Mouse (Mus musculus) spleen, adult 2 months (tissue): ENCODE data around the gene Dmp1. TPM values are rescaled to one million over a fixed set of nuclear protein-coding genes. Genes with fewer than 3 reads are reported as not detected.

ENCODE experiments used
- DNase-seq, 2 experiments: peaks; one replicate each; pipeline versions ENCODE4 v3.0.0 to v3.0.0-alpha.2; 2012 to 2021; ENCODE audit warnings: low spot score in 2 of 2, low read depth in 1 of 2
- H3K27ac ChIP-seq: fragments of 200-500 bp; 2 replicates; pipeline ENCODE4 v1.5.1; 2012; ENCODE audit warnings: low read length, inconsistent platforms; ENCODE audit not compliant: insufficient read depth
- H3K27me3 ChIP-seq: fragments of 200-500 bp; 2 replicates; pipeline ENCODE4 v1.6.1; 2012; ENCODE audit warnings: mild to moderate bottlenecking, moderate library complexity, low read length, inconsistent platforms; ENCODE audit not compliant: control insufficient read depth, insufficient read depth
- H3K36me3 ChIP-seq: fragments of 200-500 bp; 2 replicates; pipeline ENCODE4 v1.6.1; 2012; ENCODE audit warnings: mild to moderate bottlenecking, low read length, inconsistent platforms; ENCODE audit not compliant: control insufficient read depth, insufficient read depth
- H3K4me1 ChIP-seq: fragments of 200-500 bp; 2 replicates; pipeline ENCODE4 v1.6.1; 2011; ENCODE audit warnings: inconsistent platforms; ENCODE audit not compliant: control insufficient read depth, insufficient read depth, insufficient read length
- H3K4me3 ChIP-seq: fragments of 200-500 bp; 2 replicates; pipeline ENCODE4 v1.5.1; 2011; ENCODE audit warnings: mild to moderate bottlenecking, inconsistent platforms; ENCODE audit not compliant: insufficient read depth, insufficient read length; ENCODE audit errors: extremely low read depth
- CTCF ChIP-seq: fragments of 200-500 bp; IDR thresholded peaks from 2 replicates; pipeline ENCODE4 v1.5.1; 2011; ENCODE audit warnings: mild to moderate bottlenecking, inconsistent platforms; ENCODE audit not compliant: insufficient read depth, insufficient read length, insufficient replicate concordance; ENCODE audit errors: extremely low read depth
- POLR2A ChIP-seq: fragments of 200-500 bp; IDR thresholded peaks from 2 replicates; pipeline ENCODE4 v1.6.1; 2011; ENCODE audit warnings: low read depth, low read length, inconsistent platforms
- whole genome bisulfite sequencing: fragments of 180-500 bp; shearing (Covaris S2); methylation state at CpG from one replicate; pipeline ENCODE4 v1.1.7; 2018; 5-methylcytosine and 5-hydroxymethylcytosine counted together
- polyA plus RNA-seq: library from polyadenylated mRNA; depleted of rRNA; stranded (reverse); fragments of >200 nt; gene quantifications from 2 replicates; pipeline ENCODE4 v1.2.3, GENCODE M21; 2012; rRNA removed

Gene Dmp1
- 0.07 TPM in 2 replicates for polyA plus RNA-seq

DNA sequence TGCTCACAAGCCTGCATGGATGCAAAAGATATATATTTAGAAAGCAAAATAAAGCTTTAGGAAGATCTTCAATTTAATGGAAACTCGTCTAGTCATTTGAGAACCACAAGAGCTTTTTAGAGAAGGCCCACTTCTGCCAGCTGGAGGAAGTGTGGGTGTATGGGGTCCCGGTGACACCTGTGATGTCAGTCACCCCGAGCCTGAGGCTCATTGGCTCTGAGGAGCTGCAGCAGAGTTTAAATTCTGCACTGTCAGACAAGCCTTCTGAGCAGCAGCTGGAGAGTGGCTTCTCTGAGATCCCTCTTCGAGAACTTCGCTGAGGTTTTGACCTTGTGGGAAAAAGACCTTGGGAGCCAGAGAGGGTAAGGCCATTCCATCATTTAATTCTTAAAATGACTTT, at the start of gene Dmp1:
Gene Dmp1, plus strand, starts transcription at position 263 of the 400 bp plus-strand sequence.
- Histone ChIP-seq H3K36me3 (no peaks in the 10 kb centered on the region), H3K27ac (no peak within 1 kb of the TSS), H3K27me3 (no peaks in the 10 kb centered on the region), H3K4me3 (no peak within 1 kb of the TSS), H3K4me1 (no peaks in the 10 kb centered on the region)
- no peak for DNase-seq
- TF ChIP-seq CTCF: no peak
- TF ChIP-seq POLR2A: no peak
- 27% methylated on average over 5 of the region's 5 CpGs for WGBS

DNA sequence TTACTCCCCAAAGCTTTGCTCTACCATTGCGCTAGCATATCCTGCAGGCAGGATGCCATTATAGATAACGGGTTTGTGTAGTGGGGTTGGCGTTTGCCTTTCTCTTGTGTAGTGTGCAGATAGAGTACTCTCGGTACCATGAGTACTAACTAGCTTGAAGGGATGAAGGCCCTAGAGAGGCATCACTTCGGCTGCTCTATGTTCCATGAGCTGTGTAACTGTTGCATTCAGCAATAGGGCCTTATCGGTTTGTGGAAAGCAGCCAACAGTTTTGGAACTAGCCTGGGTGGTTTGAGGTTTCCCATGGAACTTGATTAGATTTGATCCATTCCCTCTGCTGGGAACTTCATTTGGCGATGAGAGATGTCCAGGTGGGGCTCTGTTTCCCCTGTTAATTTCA, 44.7 kb upstream of the Dmp1 start:
- Histone ChIP-seq H3K27ac (no peak overlapping the region), H3K27me3 (no peaks in the 10 kb centered on the region), H3K36me3 (no peaks in the 10 kb centered on the region), H3K4me1 (no peaks in the 10 kb centered on the region), H3K4me3 (no peak overlapping the region)
- TF ChIP-seq POLR2A (no peak), CTCF (no peak)
- no peak for DNase-seq
- WGBS: 91% methylated on average over 7 of the region's 7 CpGs

DNA sequence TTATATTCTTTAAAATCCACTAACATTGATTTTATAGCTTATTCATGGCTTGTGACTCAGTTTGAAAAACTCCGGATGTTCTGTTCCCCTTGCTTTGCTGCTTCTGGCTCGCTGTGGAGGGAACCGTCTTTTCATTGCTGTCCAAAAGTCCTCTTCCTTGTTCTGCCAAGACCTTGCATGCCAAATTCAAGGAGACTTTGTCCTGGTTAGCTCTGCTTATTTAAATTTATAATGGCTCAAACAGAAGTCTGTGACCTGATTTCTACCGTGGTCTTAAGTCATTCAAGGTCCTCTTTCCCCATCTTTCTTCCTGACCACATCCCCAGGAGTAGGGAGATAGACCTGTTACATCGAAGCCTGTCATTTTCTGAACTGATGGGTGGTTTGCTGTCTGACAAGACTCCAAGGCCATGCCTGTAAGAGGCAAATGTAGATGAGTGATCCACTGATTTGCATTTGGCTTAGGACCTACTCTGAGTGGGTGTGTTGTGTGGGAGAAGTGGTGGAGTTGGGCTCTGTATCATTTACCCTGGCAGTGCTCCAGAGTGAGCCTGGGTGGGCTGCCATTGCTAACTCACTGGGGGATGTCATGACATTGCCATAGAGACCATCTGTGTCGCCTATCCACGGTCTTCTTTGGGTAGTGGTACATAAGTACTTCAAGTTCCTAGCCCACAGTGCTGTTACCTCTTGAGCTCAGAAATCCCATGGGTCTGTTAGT, 43.9 kb upstream of the Dmp1 start:
- Histone ChIP-seq H3K36me3 (no peaks in the 10 kb centered on the region), H3K4me1 (no peaks in the 10 kb centered on the region), H3K27me3 (no peaks in the 10 kb centered on the region), H3K27ac (no peak overlapping the region), H3K4me3 (no peak overlapping the region)
- WGBS: 82% methylated on average over 7 of the region's 7 CpGs
- DNase-seq: no peak
- TF ChIP-seq POLR2A (no peak), CTCF (no peak)

DNA sequence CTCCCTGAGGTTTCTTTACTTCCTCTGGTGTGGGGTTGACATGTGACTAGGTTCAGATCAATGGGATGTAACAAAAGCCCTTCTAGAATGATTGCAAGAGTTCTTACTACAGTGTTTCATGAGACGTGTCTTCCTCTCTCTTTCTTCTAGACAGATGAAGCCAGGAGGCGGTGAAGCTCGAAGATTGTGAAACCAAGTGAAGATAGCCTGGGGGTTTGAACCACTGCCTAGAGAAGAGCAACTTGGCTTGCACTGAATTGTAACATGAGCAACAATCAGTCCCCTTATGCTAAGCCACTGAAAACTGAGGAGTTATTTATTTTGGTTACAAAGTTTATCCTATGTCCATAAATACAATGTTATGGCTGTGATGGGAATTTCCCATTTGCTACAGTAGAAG, 41.8 kb upstream of the Dmp1 start:
- no peak overlapping the region for H3K4me3 ChIP-seq
- H3K27ac ChIP-seq: no peak overlapping the region
- no peak for DNase-seq
- no peaks in the 10 kb centered on the region for H3K27me3 ChIP-seq
- no peaks in the 10 kb centered on the region for H3K4me1 ChIP-seq
- no peaks in the 10 kb centered on the region for H3K36me3 ChIP-seq
- TF ChIP-seq CTCF (no peak), POLR2A (no peak)
- WGBS: 78% methylated on average over 3 of the region's 3 CpGs

DNA sequence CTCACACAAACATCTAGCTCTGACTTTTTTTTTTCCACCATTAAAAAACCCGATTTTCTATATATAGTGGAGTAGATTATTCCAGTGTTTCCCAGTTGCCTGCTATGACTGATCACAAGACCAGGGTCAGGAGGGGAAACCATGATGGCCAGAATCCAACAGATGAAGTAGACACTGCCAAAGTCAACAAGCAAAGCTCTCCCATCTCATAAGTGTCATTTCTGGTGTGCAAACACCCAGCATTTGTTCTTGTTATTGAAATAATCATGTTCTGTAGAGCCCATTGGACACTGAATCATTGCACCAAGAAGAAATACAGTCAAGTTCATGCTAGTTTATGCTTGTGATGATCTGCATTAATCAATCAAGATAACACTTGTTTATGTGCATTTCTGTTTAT, 41.0 kb upstream of the Dmp1 start:
- no peak for TF ChIP-seq CTCF
- no peak for TF ChIP-seq POLR2A

DNA sequence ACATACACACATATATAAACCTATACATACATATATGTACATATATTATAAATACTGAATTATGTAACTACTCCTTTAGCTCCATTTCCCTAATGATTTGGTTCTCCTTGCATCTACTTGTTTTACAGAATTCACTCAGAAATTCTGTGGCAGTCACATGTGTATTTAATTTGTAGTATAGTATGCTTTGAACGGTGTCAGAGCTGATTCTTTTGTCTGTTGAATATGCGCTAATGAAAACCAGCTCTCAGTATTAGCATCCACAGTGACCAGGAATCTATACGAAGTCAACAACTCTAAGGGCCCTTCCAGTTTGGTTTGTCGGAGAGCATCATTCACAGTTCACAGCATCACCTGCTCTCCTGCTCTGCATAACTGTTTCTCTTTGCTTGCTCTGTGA, 38.9 kb upstream of the Dmp1 start:
- WGBS: 91% methylated on average over 4 of the region's 4 CpGs
- no peak overlapping the region for H3K27ac ChIP-seq
- DNase-seq: no peak
- H3K36me3 ChIP-seq: no peaks in the 10 kb centered on the region
- H3K4me3 ChIP-seq: no peak overlapping the region
- H3K27me3 ChIP-seq: no peaks in the 10 kb centered on the region
- no peaks in the 10 kb centered on the region for H3K4me1 ChIP-seq
- TF ChIP-seq CTCF: no peak
- TF ChIP-seq POLR2A: no peak

More for the DNA sequence above, 41.0 kb upstream of the Dmp1 start:
- no peak for DNase-seq
- H3K27ac ChIP-seq: no peak overlapping the region
- WGBS: 86% methylated on average over 1 of the region's 1 CpGs
- H3K27me3 ChIP-seq: no peaks in the 10 kb centered on the region
- H3K4me1 ChIP-seq: no peaks in the 10 kb centered on the region
- no peaks in the 10 kb centered on the region for H3K36me3 ChIP-seq
- H3K4me3 ChIP-seq: no peak overlapping the region

DNA sequence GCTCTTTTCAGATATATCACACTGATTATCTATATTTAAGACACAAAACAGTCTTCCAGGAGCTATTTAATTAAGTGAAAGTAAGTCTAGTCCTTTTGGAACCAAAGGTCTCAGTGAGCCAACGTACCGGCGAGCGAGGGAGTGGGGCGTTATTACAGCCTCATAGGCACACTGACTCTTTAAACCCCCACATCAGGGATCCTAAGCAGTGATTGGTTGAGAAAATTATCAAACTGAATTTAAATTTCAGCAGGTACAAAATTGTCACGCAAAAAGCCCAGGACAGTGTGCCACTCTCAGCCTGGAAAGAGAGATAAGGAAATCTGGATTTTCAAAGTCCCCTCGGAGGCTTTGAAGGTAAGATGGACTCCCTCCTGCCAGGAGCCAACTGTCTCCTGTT, 32.0 kb upstream of the Dmp1 start, which contains the start of gene Dspp:
Gene Dspp, plus strand, starts transcription at position 301 of the 400 bp plus-strand sequence.
- Histone ChIP-seq H3K4me1 (no peaks in the 10 kb centered on the region), H3K27ac (no peak within 1 kb of the TSS), H3K4me3 (no peak within 1 kb of the TSS), H3K27me3 (no peaks in the 10 kb centered on the region), H3K36me3 (no peaks in the 10 kb centered on the region)
- WGBS: 90% methylated on average over 7 of the region's 7 CpGs
- DNase-seq: no peak
- TF ChIP-seq CTCF: no peak
- TF ChIP-seq POLR2A: no peak
